8 mouse cellular contexts compared by ENCODE assay signal in genomic region chr7:29155838-29156782, GRCm38 (mm10). TPM values are rescaled to one million over a fixed set of nuclear protein-coding genes. Genes with fewer than 3 reads are reported as not detected.
DNase-seq lines count a peak whose midpoint lies in the region; ATAC-seq lines count a peak whose summit lies in the region.

Fam98c (minus strand) TSS chr7:29156234.

- H3K4me3 ChIP-seq in forebrain, embryonic 10.5 days, result peak within 1 kb of the TSS; percentile 87
- H3K4me3 ChIP-seq in heart, embryonic 14.5 days (ENCODE audit: control insufficient read depth in 1 of 2, insufficient read depth in 1 of 2, low read depth in 1 of 2, low read length in 2 of 2), result peak within 1 kb of the TSS; percentile 62 to 65
- peak within 1 kb of the TSS; percentile 85 for H3K4me3 ChIP-seq in liver, embryonic 13.5 days (replicated peaks)
- peak within 1 kb of the TSS; percentile 69 for H3K4me3 ChIP-seq in stomach, embryonic 16.5 days (replicated peaks; ENCODE audit: low read length)

- peak within 1 kb of the TSS; percentile 85 for H3K9ac ChIP-seq in heart, embryonic 14.5 days (ENCODE audit: low read length)
- peak within 1 kb of the TSS; percentile 84 for H3K9ac ChIP-seq in liver, embryonic 13.5 days
- H3K9ac ChIP-seq in stomach, embryonic 16.5 days (ENCODE audit: low read length), result peak within 1 kb of the TSS; percentile 76

- WGBS in forebrain, embryonic 10.5 days, result 4% methylated on average over 68 of the region's 68 CpGs
- WGBS in heart, embryonic 14.5 days, result 4% methylated on average over 54 of the region's 68 CpGs
- WGBS in liver, embryonic 13.5 days (ENCODE audit: insufficient replicate concordance), result 2% methylated on average over 65 of the region's 68 CpGs
- WGBS in stomach, embryonic 16.5 days, result 3% methylated on average over 68 of the region's 68 CpGs

- peaks cover 9% of the 10 kb centered on the region; the same call in 1 of the 2 replicates for H3K9me3 ChIP-seq in forebrain, embryonic 10.5 days
- H3K9me3 ChIP-seq in heart, embryonic 14.5 days (ENCODE audit: control insufficient read depth, low read length), result peaks cover 6% of the 10 kb centered on the region; the same call in 1 of the 2 replicates
- H3K9me3 ChIP-seq in liver, embryonic 13.5 days (replicated peaks), result 0 out of 2 replicates have a peak, but pooled peaks cover 4% of the 10 kb centered on the region
- no peaks in the 10 kb centered on the region for H3K9me3 ChIP-seq in stomach, embryonic 16.5 days (replicated peaks; ENCODE audit: control insufficient read depth, low read length)

- H3K4me1 ChIP-seq in forebrain, embryonic 10.5 days, result peaks cover 40% of the 10 kb centered on the region
- H3K4me1 ChIP-seq in heart, embryonic 14.5 days (ENCODE audit: control insufficient read depth in 2 of 2, insufficient read depth in 2 of 2, low read length in 2 of 2), result peaks cover 4 to 7% of the 10 kb centered on the region in 2 experiments; a peak in 2 of 4 replicates
- H3K4me1 ChIP-seq in liver, embryonic 13.5 days (replicated peaks), result peaks cover 20% of the 10 kb centered on the region
- 0 out of 2 replicates have a peak, but pooled peaks cover 4% of the 10 kb centered on the region for H3K4me1 ChIP-seq in stomach, embryonic 16.5 days (ENCODE audit: control insufficient read depth, insufficient read depth, low read length)

- peaks cover 17% of the 10 kb centered on the region for H3K36me3 ChIP-seq in forebrain, embryonic 10.5 days (replicated peaks)
- H3K36me3 ChIP-seq in heart, embryonic 14.5 days (ENCODE audit: control insufficient read depth, insufficient read depth, low read length), result no peaks in the 10 kb centered on the region
- H3K36me3 ChIP-seq in liver, embryonic 13.5 days, result peaks cover 9% of the 10 kb centered on the region
- no peaks in the 10 kb centered on the region for H3K36me3 ChIP-seq in stomach, embryonic 16.5 days (ENCODE audit: control insufficient read depth, insufficient read depth, low read length)

- H3K27ac ChIP-seq in forebrain, embryonic 10.5 days, result peak within 1 kb of the TSS; percentile 91
- H3K27ac ChIP-seq in heart, embryonic 14.5 days (replicated peaks in 1 of 2; ENCODE audit: control insufficient read depth in 1 of 2, insufficient read depth in 1 of 2, low read depth in 2 of 2, low read length in 2 of 2), result peak within 1 kb of the TSS; percentile 20 to 85; a peak in 3 of 4 replicates
- peak within 1 kb of the TSS; percentile 77 for H3K27ac ChIP-seq in liver, embryonic 13.5 days
- H3K27ac ChIP-seq in stomach, embryonic 16.5 days (ENCODE audit: low read length), result peak within 1 kb of the TSS; percentile 84

- peak; percentile 68 for ATAC-seq in heart, embryonic 14.5 days (ENCODE audit: insufficient number of reproducible peaks, insufficient read depth, low FRiP score, low read depth)
- peak; percentile 75 for ATAC-seq in liver, embryonic 13.5 days (ENCODE audit: low read depth)
- ATAC-seq in stomach, embryonic 16.5 days (ENCODE audit: insufficient read depth, low FRiP score), result peak; percentile 81

- peaks cover 47% of the 10 kb centered on the region for H3K27me3 ChIP-seq in forebrain, embryonic 10.5 days (ENCODE audit: poor library complexity, severe bottlenecking)
- H3K27me3 ChIP-seq in heart, embryonic 14.5 days (ENCODE audit: control insufficient read depth, insufficient read depth, low read length), result peaks cover 13% of the 10 kb centered on the region
- peaks cover 32% of the 10 kb centered on the region for H3K27me3 ChIP-seq in liver, embryonic 13.5 days
- H3K27me3 ChIP-seq in stomach, embryonic 16.5 days (ENCODE audit: control insufficient read depth, insufficient read depth, low read length), result no peaks in the 10 kb centered on the region

- peak; percentile 52 to 68 for DNase-seq in CD8-positive naive resting alpha-beta T cell, adult 2 months (ENCODE audit: low read depth in 2 of 2, low spot score in 2 of 2)
- DNase-seq in c-Kit-positive CD71-negative TER-119-negative erythroid progenitor cells, embryonic 14.5 days (ENCODE audit: low read depth), result peak; percentile 76
- DNase-seq in forebrain, embryonic 10.5 days (ENCODE audit: extremely low spot score, low spot score), result peak; percentile 85
- peak; percentile 92 for DNase-seq in kidney, postnatal 14 days
- DNase-seq in liver, embryonic 13.5 days, result peak; percentile 71
- DNase-seq in neural tube, embryonic 10.5 days (ENCODE audit: extremely low spot score, low spot score), result peak; percentile 82

- H3K4me2 ChIP-seq in heart, embryonic 14.5 days (ENCODE audit: low read length), result peak within 1 kb of the TSS; percentile 93
- peak within 1 kb of the TSS; percentile 100 for H3K4me2 ChIP-seq in liver, embryonic 13.5 days
- peak within 1 kb of the TSS; percentile 74 for H3K4me2 ChIP-seq in stomach, embryonic 16.5 days (ENCODE audit: low read depth, low read length)

RNA-seq across cellular contexts. Expression of gene Fam98c, which starts in this region (rescaled TPM):
- 11.5 and 11.7 TPM in 2 replicates for polyA plus RNA-seq in forebrain, embryonic 10.5 days (2016; fragmentation: Nextera tagmentation; extraction: Ambion mirVana)
- 13.9 and 14.4 TPM in 2 replicates for polyA plus RNA-seq in heart, embryonic 14.5 days (2014; fragmentation: Nextera tagmentation; extraction: Ambion mirVana)
- 8.1 and 8.5 TPM in 2 replicates for polyA plus RNA-seq in liver, embryonic 13.5 days (2015; fragmentation: Nextera tagmentation; extraction: Ambion mirVana)
- 18.9 and 19.6 TPM in 2 replicates for polyA plus RNA-seq in stomach, embryonic 16.5 days (2015; fragmentation: Nextera tagmentation; extraction: Ambion mirVana)

Comparison
In these comparisons a context has a peak if more than half of its experiments do, and no peak if none do; other contexts are left out.
1. Peak in every context shown above with its lines: DNase-seq, ATAC-seq, H3K4me3 ChIP-seq and H3K27ac ChIP-seq.